Mouse (Mus musculus): ENCODE results near the gene Gnb3. TPM values are rescaled to one million over a fixed set of nuclear protein-coding genes. Genes with fewer than 3 reads are reported as not detected.

The Gnb3 gene
- polyA plus RNA-seq, 1 experiment from 2014 or later = 1.1 TPM

DNA sequence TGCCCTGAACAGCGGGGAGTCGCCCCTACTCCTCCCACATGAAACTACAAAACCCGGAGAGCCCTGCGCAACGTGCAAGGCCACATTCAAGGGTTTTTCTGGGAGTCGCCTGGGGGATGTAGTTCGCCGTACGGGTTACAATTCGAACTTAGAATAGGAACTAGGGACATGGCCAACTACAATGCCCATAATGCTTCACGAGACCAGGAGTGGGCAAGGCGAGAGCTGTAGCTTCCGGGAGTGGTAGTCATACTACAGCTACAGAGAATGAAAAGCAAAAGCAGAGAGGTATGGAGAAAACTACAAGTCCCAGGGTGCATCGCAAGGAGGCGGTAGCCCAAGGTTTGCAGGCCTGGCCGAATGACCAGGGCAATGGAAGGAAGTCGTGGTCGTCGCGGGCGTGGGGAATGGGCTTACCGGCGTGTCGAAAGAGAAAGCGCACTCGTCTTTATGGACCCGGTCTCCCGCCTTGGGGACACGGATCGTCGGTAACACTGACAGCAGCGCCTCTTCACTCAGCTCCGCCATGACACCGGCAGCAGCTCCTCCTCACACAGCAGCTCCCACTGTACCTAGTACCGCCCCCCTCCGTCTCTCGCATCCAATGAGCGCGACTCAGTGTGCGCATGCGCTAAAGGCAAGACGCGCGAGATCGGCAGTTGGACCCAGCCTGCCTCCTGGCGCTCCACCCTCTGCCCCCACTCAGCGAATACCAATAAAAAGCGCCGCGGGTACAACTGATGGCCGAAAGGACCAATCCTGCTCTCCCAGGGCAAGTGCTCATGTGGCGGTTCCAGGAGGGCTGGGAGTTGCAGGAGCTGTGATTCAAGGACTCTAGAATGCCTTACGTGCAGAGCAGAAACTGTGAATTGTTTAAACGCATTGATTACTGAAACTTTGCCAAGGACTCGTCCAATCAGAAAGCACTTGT, 10.9 kb downstream of the Gnb3 start, which contains the start of the genes Usp5 and Cdca3:
Gene Usp5, minus strand, starts transcription at position 617 of the 931 bp plus-strand sequence.
Gene Cdca3, plus strand, starts transcription at position 680 of the 931 bp plus-strand sequence.
- Histone ChIP-seq H3K27me3 (replicated peaks) (no peaks in the 10 kb centered on the region), H3K9me3 (no peaks in the 10 kb centered on the region), H3K27ac (peak within 1 kb of the TSS; percentile 94), H3K4me3 (replicated peaks) (peak within 1 kb of the TSS; percentile 79), H3K4me1 (peaks cover 15% of the 10 kb centered on the region; the same call in 1 of the 2 replicates), H3K4me2 (peak within 1 kb of the TSS; percentile 78), H3K36me3 (peaks cover 21% of the 10 kb centered on the region), H3K9ac (peak within 1 kb of the TSS; percentile 65)
- WGBS = under 1% methylated on average over 55 of the region's 55 CpGs
- peak; percentile 93 for ATAC-seq (ENCODE audit: insufficient read depth, low FRiP score, low read depth)

DNA sequence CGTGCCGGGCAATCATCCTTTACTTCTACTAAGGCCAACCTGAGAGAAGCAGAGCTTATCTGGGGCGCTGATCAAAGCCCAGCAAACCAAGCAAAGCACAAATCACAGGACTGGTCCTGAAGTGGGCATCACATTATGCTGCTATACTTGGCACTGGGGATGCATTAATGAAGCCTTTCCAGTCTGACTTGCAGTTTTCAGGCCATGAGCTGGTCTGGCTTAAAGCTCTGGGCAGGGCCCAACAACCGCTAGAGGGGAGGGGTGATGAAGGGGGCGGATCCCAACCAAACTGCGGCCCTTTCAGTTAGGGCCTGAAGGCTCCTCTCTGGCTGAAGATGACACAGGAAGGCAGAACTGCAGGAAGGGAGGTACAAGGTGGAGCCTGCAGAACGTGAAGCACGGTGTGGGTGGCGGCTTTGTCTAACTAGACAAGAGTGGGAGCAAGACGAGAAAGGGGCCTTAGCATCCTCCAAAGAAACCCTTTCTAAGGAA, 11.9 kb downstream of the Gnb3 start:
- H3K27me3 ChIP-seq (replicated peaks) = no peaks in the 10 kb centered on the region
- no peak for ATAC-seq (ENCODE audit: insufficient read depth, low FRiP score, low read depth)
- peak overlapping the region; percentile 56; the same call in 1 of the 2 replicates for H3K27ac ChIP-seq
- peak overlapping the region; percentile 25 for H3K9ac ChIP-seq
- H3K4me3 ChIP-seq (replicated peaks) = peak overlapping the region; percentile 79
- H3K9me3 ChIP-seq = no peaks in the 10 kb centered on the region
- peaks cover 15% of the 10 kb centered on the region; the same call in 1 of the 2 replicates for H3K4me1 ChIP-seq
- peak overlapping the region; percentile 71 for H3K4me2 ChIP-seq
- 19% methylated on average over 10 of the region's 10 CpGs for WGBS
- peaks cover 25% of the 10 kb centered on the region for H3K36me3 ChIP-seq

DNA sequence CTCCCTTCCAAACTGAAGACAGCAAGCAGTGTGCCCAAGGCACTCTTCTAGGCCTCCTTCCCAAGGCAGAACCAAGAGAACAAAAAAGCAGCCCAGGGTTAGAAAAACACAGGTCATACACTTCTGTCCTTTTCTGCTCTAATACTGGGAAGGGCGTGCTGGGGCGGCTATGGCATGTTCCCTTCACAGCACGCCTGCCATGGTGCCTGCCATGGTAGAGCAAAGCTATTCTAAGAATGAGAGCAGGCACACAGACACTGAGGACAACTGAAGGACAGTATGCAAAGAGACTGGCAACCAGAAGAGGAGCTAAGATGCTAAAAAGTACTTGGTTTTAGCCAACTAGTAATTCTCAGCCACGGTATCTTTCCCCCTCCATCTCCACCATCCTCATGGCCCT, 18.0 kb downstream of the Gnb3 start:
- Histone ChIP-seq H3K27me3 (replicated peaks) (no peaks in the 10 kb centered on the region), H3K36me3 (peaks cover 68% of the 10 kb centered on the region), H3K27ac (no peak overlapping the region), H3K4me1 (no peaks in the 10 kb centered on the region), H3K4me2 (no peak overlapping the region), H3K9ac (no peak overlapping the region), H3K4me3 (replicated peaks) (no peak overlapping the region), H3K9me3 (no peaks in the 10 kb centered on the region)
- ATAC-seq (ENCODE audit: insufficient read depth, low FRiP score, low read depth) = no peak
- WGBS = 92% methylated on average over 4 of the region's 4 CpGs

DNA sequence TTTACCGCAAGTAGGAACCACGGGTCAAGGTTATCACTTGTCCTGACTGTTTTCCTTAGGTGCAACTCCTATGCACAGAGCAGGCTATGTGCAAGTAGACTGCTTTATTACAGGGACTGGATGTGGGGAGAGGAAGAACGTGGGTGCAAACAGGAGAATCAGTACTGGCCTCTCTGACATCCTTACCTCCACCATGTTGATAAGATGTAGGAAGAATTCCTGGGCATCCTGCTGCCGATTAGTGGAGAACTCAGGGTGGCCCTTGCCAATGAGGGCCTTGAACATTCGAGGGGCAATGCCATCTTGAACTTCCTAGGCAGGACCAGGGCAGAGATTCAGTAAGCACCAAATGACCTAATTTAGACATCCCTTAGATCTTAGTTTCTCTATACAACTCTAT, 19.2 kb downstream of the Gnb3 start:
- ATAC-seq (ENCODE audit: insufficient read depth, low FRiP score, low read depth) = no peak
- H3K27ac ChIP-seq = no peak overlapping the region
- H3K4me2 ChIP-seq = no peak overlapping the region
- 90% methylated on average over 5 of the region's 5 CpGs for WGBS
- no peaks in the 10 kb centered on the region for H3K9me3 ChIP-seq
- no peaks in the 10 kb centered on the region for H3K4me1 ChIP-seq
- H3K9ac ChIP-seq = no peak overlapping the region
- H3K4me3 ChIP-seq (replicated peaks) = no peak overlapping the region
- H3K36me3 ChIP-seq = peaks cover 72% of the 10 kb centered on the region
- no peaks in the 10 kb centered on the region for H3K27me3 ChIP-seq (replicated peaks)

DNA sequence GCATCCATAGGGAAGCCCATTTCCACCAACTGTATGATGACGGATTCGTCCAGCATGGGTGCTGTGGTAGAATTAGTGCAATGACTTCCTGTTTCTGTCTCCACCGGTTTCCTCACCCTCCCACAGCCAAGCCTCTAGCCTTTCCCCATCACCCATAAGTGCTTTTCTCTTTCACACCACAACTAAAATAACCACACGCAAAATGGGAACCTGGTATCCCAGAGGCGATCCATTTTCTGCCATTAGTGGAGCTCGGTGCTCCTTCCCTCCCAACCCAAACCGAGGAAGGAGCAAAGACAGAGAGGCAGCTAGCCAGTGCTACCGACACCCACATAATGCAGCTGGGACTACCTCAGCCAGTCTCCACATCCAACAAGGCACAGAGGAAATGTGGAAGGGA, 22.1 kb downstream of the Gnb3 start:
- no peak overlapping the region for H3K9ac ChIP-seq
- no peaks in the 10 kb centered on the region for H3K9me3 ChIP-seq
- no peak for ATAC-seq (ENCODE audit: insufficient read depth, low FRiP score, low read depth)
- H3K4me2 ChIP-seq = no peak overlapping the region
- WGBS = 85% methylated on average over 8 of the region's 8 CpGs
- H3K4me3 ChIP-seq (replicated peaks) = no peak overlapping the region
- H3K4me1 ChIP-seq = peaks cover 9% of the 10 kb centered on the region
- H3K27me3 ChIP-seq (replicated peaks) = no peaks in the 10 kb centered on the region
- no peak overlapping the region for H3K27ac ChIP-seq
- H3K36me3 ChIP-seq = peaks cover 53% of the 10 kb centered on the region

DNA sequence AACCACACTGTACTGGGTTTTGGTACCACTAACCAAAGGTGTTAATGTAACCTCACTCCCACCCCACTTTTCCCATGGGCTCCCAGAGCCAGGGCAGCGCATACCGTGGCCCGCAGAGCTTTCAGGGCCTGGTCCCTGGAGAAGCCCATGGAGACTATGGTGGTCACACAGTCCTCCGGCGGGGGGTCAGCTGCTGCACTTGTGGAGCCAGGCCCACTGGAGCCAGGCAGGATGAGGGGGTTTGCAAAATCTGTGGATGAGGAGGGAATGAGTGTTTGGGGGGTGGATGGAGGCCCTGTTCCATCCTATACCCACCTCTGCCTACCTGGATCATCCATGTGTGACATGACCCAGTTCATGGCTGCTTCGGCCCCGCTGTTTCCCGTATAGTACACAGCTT, 22.5 kb downstream of the Gnb3 start:
- Histone ChIP-seq H3K4me3 (replicated peaks) (no peak overlapping the region), H3K9me3 (no peaks in the 10 kb centered on the region), H3K27ac (no peak overlapping the region), H3K9ac (no peak overlapping the region), H3K36me3 (peaks cover 53% of the 10 kb centered on the region), H3K4me2 (no peak overlapping the region), H3K27me3 (replicated peaks) (no peaks in the 10 kb centered on the region), H3K4me1 (peaks cover 12% of the 10 kb centered on the region)
- WGBS = 97% methylated on average over 8 of the region's 8 CpGs
- ATAC-seq (ENCODE audit: insufficient read depth, low FRiP score, low read depth) = no peak

DNA sequence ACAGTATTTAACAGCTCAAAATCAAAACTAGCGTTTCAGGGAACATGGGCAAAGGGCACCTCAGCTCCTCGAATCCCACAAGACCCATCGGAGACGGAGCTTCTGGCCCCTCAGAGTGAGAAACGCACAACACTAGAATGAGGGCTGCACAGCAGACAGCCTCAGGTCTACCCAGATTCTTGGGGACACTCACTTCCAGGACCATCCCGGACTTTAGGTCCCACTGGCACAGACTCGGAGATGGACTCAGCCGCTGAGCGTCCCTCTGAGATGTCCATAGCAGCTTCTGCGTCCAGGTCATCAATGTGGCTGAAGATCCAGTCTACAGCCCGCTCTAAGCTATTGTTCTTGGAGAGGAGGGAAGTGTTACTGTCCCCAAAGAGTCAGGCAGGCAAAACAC, 22.9 kb downstream of the Gnb3 start:
- H3K27ac ChIP-seq = no peak overlapping the region
- H3K36me3 ChIP-seq = peaks cover 53% of the 10 kb centered on the region
- ATAC-seq (ENCODE audit: insufficient read depth, low FRiP score, low read depth) = no peak
- H3K4me2 ChIP-seq = no peak overlapping the region
- H3K4me1 ChIP-seq = peaks cover 16% of the 10 kb centered on the region
- H3K27me3 ChIP-seq (replicated peaks) = no peaks in the 10 kb centered on the region
- no peak overlapping the region for H3K9ac ChIP-seq
- 94% methylated on average over 11 of the region's 11 CpGs for WGBS
- H3K4me3 ChIP-seq (replicated peaks) = no peak overlapping the region
- H3K9me3 ChIP-seq = no peaks in the 10 kb centered on the region

DNA sequence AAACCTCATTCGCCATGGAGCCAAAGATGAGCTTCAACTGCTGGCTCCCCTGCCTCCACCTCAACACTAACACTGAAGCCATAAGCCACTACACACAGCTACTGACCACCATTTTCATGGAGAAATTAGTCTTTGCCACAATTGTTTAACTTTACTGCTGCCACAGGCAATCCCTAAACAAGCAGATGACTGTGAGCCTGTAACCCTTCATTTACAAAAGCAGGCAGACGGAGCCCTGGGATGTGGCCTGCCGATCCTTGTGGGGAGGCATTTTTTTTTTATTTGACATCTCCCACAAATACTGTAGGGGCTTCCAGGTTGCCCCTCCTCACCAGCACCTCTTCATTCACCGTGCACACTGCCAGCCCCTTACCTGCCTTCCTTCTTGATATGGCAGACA, 23.5 kb downstream of the Gnb3 start:
- Histone ChIP-seq H3K27ac (no peak overlapping the region), H3K9ac (no peak overlapping the region), H3K4me1 (peaks cover 21% of the 10 kb centered on the region), H3K27me3 (replicated peaks) (no peaks in the 10 kb centered on the region), H3K36me3 (peaks cover 53% of the 10 kb centered on the region), H3K4me2 (no peak overlapping the region), H3K9me3 (no peaks in the 10 kb centered on the region), H3K4me3 (replicated peaks) (no peak overlapping the region)
- ATAC-seq (ENCODE audit: insufficient read depth, low FRiP score, low read depth) = no peak
- 73% methylated on average over 4 of the region's 4 CpGs for WGBS

DNA sequence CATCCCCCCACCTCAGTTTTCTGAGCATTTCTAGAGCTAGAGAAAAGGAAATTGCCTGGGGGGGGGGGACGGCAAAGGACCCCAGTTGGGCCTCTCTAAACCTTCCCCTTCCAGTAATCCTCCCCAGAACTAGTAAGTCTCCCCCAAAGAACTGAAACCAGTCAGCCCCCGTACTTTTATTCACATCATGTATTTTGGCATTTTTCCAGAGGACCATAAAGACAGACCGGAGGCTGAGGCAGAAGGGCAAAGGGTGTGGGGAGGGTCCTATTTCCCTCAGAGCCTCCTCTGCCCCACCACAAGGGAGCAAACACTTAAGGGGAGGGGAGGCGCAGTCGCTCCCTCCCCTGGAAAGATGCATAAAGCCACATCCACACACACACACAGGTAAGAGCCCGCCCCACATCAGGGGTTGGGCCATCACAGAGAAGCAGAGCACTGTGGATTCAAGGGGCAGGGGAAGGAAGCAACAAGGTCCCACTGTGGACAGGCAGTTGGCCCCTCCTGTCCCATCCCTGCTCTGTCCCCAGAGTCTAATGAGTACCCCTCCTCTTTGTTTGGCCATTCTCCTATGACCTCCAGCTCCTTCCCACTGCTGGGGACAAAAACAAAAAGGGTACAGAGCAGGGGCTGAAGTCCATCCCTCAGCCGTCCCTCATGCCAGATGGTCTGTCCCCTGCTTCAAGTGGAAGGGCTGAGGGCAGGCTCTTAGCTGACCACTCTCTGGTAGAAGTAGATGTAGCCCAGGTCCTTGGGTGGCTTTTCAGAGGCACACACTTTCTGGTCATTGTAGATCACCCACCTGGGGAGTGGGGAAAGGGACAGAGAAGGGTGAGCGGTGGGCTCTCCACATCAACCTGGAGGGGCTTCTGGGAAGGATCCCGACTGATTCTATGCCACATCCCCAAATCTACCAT, 25.0 kb downstream of the Gnb3 start:
- Histone ChIP-seq H3K4me2 (0 out of 2 replicates have a peak overlapping the region, but pooled peaks have one; percentile 79), H3K27ac (no peak overlapping the region), H3K36me3 (peaks cover 49% of the 10 kb centered on the region), H3K9me3 (no peaks in the 10 kb centered on the region), H3K9ac (no peak overlapping the region), H3K27me3 (replicated peaks) (no peaks in the 10 kb centered on the region), H3K4me3 (replicated peaks) (no peak overlapping the region), H3K4me1 (peaks cover 30% of the 10 kb centered on the region)
- ATAC-seq (ENCODE audit: insufficient read depth, low FRiP score, low read depth) = no peak
- WGBS = 67% methylated on average over 9 of the region's 9 CpGs

DNA sequence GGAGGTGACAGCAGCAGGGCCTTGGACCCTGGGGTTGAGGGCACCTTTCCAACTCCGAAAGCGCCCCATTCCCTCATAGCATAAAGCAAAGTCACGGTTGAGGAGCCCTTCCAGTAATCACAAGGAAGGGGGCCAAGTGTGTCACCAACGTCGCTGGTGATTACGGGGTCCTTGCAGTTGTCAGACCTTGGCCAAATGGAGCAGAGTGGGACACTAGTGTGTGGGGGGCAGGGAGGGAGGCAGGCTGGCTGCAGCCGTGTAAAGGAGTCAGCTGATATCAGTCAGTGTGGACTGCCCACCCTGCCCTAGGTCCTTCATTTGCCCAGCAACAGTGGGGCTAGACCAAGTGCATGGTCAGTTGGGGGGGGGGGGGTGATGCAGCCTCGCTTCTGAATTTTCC, 25.6 kb downstream of the Gnb3 start:
- Histone ChIP-seq H3K9me3 (no peaks in the 10 kb centered on the region), H3K27me3 (replicated peaks) (no peaks in the 10 kb centered on the region), H3K36me3 (peaks cover 43% of the 10 kb centered on the region), H3K4me3 (replicated peaks) (peak overlapping the region; percentile 68), H3K27ac (peak overlapping the region; percentile 92; the same call in 1 of the 2 replicates), H3K4me2 (peak overlapping the region; percentile 79), H3K9ac (peak overlapping the region; percentile 34; the same call in 1 of the 2 replicates), H3K4me1 (peaks cover 36% of the 10 kb centered on the region)
- peak; percentile 15; the same call in 1 of the 2 replicates for ATAC-seq (ENCODE audit: insufficient read depth, low FRiP score, low read depth)
- 37% methylated on average over 8 of the region's 8 CpGs for WGBS

DNA sequence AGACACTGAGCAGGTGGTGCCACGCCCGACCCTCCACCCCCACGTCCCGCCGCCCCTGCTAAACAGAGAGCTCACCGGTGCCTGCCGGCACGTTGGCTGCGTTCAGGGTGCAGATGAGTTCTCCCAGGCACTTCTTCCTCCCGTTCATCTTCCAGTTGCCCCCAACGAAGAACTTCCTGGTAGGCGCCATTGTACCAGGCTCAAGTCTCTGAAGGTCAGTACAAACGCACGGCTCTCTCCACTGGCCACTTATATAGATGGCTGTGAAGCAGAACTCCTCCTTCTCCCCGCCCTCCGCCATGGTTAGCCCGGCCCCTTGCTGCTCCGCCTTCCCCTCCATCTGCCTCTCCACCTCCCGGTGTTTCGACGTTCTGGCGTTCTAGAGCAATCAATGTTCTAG, 26.1 kb downstream of the Gnb3 start, which contains the start of gene Tpi1:
Gene Tpi1, minus strand, starts transcription at position 364 of the 400 bp plus-strand sequence.
- H3K27me3 ChIP-seq (replicated peaks) = no peaks in the 10 kb centered on the region
- ATAC-seq (ENCODE audit: insufficient read depth, low FRiP score, low read depth) = peak; percentile 89
- H3K9ac ChIP-seq = peak within 1 kb of the TSS; percentile 80
- H3K4me1 ChIP-seq = peaks cover 39% of the 10 kb centered on the region
- WGBS = under 1% methylated on average over 22 of the region's 22 CpGs
- peak within 1 kb of the TSS; percentile 79 for H3K4me2 ChIP-seq
- H3K27ac ChIP-seq = peak within 1 kb of the TSS; percentile 92
- no peaks in the 10 kb centered on the region for H3K9me3 ChIP-seq
- H3K36me3 ChIP-seq = peaks cover 39% of the 10 kb centered on the region
- peak within 1 kb of the TSS; percentile 68 for H3K4me3 ChIP-seq (replicated peaks)

Measured in stomach, embryonic 15.5 days (tissue).